Mouse (Mus musculus): ENCODE data around the gene Pknox2. TPM values are rescaled to one million over a fixed set of nuclear protein-coding genes. Genes with fewer than 3 reads are reported as not detected.

Gene Pknox2
- total RNA-seq, 2 experiments from 2014 or later, result 2.0 to 3.5 TPM

GRCm38 (mm10) chr9:37103778-37104177 lies 43.4 kb downstream of the Pknox2 start:
- no peak for DNase-seq (ENCODE audit: low spot score in 2 of 2)

- DNase-seq (ENCODE audit: low spot score in 2 of 2), result no peak
Measured at GRCm38 (mm10) chr9:37101059-37101940, 45.9 kb downstream of the Pknox2 start.

- no peak for DNase-seq (ENCODE audit: low spot score in 2 of 2)
Measured at GRCm38 (mm10) chr9:37099595-37099994, 47.6 kb downstream of the Pknox2 start.

GRCm38 (mm10) chr9:37098600-37098999 lies 48.6 kb downstream of the Pknox2 start:
- DNase-seq (ENCODE audit: low spot score in 2 of 2), result no peak

GRCm38 (mm10) chr9:37094230-37094990 lies 52.8 kb downstream of the Pknox2 start:
- no peak for DNase-seq (ENCODE audit: low spot score in 2 of 2)

- no peak for DNase-seq (ENCODE audit: low spot score in 2 of 2)
Measured at GRCm38 (mm10) chr9:37093086-37093485, 54.1 kb downstream of the Pknox2 start.

GRCm38 (mm10) chr9:37089894-37090652 lies 57.1 kb downstream of the Pknox2 start:
- no peak for DNase-seq (ENCODE audit: low spot score in 2 of 2)

- DNase-seq (ENCODE audit: low spot score in 2 of 2), result no peak
Measured at GRCm38 (mm10) chr9:37085370-37085769, 61.8 kb downstream of the Pknox2 start.

- no peak for DNase-seq (ENCODE audit: low spot score in 2 of 2)
Measured at GRCm38 (mm10) chr9:37082246-37082645, 65.0 kb downstream of the Pknox2 start.

- DNase-seq (ENCODE audit: low spot score in 2 of 2), result no peak
Measured at GRCm38 (mm10) chr9:37080309-37080708, 66.9 kb downstream of the Pknox2 start.

- DNase-seq (ENCODE audit: low spot score in 2 of 2), result no peak
Measured at GRCm38 (mm10) chr9:37077063-37077418, 70.2 kb downstream of the Pknox2 start.

GRCm38 (mm10) chr9:37076386-37077062 lies 70.7 kb downstream of the Pknox2 start:
- DNase-seq (ENCODE audit: low spot score in 2 of 2), result no peak

- DNase-seq (ENCODE audit: low spot score in 2 of 2), result no peak
Measured at GRCm38 (mm10) chr9:37075903-37076302, 71.3 kb downstream of the Pknox2 start.

- no peak for DNase-seq (ENCODE audit: low spot score in 2 of 2)
Measured at GRCm38 (mm10) chr9:37069391-37070312, 77.6 kb downstream of the Pknox2 start.

- no peak for DNase-seq (ENCODE audit: low spot score in 2 of 2)
Measured at GRCm38 (mm10) chr9:37067473-37067830, 79.8 kb downstream of the Pknox2 start.

GRCm38 (mm10) chr9:37066732-37067472 lies 80.3 kb downstream of the Pknox2 start:
- no peak for DNase-seq (ENCODE audit: low spot score in 2 of 2)

GRCm38 (mm10) chr9:37061627-37062026 lies 85.6 kb downstream of the Pknox2 start:
- no peak for DNase-seq (ENCODE audit: low spot score in 2 of 2)

- no peak for DNase-seq (ENCODE audit: low spot score in 2 of 2)
Measured at GRCm38 (mm10) chr9:37054703-37055102, 92.5 kb downstream of the Pknox2 start.
